Mouse (Mus musculus) hematopoietic stem cell, adult 5-6 weeks (primary cell): ENCODE data around the gene Ecel1. TPM values are rescaled to one million over a fixed set of nuclear protein-coding genes. Genes with fewer than 3 reads are reported as not detected.

Experiments used
- ATAC-seq, 2 experiments: fragments of 125-278 bp in 1 of 2; replicated peaks in 1 of 2; 2 replicates each; pipeline ENCODE4 v1.8.0; 2016 to 2017; ENCODE audit warnings: inconsistent platforms in 2 of 2, mild to moderate bottlenecking in 2 of 2, moderate number of reproducible peaks in 2 of 2, low read depth in 1 of 2, moderate TSS enrichment in 1 of 2; ENCODE audit not compliant: low FRiP score in 2 of 2, poor library complexity in 2 of 2, severe bottlenecking in 2 of 2, insufficient read depth in 1 of 2, low TSS enrichment in 1 of 2
- total RNA-seq: library from RNA; stranded (forward); fragments of 172-1452, 232-1000 nt; gene quantifications from 2 replicates; pipeline ENCODE4 v1.2.3, GENCODE M21; 2017

The Ecel1 gene
- total RNA-seq, 1 experiment from 2014 or later: not detected

DNA sequence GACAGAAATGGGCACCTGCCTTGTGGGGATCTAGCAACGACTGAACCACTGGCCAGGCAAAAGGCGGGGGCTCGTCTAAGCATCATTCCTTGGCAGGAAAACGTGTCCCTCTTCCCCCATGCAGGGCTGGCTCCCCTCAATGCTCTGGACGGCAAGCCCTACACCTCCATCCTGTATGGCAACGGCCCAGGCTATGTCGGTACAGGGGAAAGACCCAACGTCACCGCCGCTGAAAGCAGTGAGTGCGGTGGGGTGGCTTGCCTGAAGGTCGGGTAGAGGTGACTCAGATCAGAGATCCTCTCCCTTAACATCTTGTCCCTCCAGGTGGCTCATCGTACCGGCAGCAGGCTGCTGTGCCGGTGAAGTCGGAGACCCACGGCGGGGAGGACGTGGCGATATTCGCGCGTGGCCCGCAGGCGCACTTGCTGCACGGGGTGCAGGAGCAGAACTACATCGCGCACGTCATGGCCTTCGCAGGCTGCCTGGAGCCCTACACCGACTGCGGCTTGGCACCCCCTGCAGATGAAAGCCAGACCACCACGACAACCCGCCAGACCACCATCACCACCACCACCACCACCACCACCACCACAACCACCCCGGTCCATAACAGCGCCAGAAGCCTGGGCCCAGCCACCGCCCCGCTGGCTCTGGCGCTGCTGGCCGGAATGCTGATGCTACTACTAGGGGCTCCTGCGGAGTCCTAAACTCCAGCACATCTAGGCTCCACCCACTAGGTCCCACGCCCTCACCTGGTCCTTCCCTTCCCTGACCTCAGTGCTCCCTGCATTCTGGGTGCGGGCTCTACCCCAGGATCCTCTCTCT lies 28.9 kb downstream of the Ecel1 start:
- peak; percentile 27 to 43; a peak in 2 of 4 replicates for ATAC-seq

- ATAC-seq: no peak
Observed at GRCm38 (mm10) chr1:87124673-87125072, 31.6 kb downstream of the Ecel1 start, which contains the start of gene Akp3. Gene Akp3 (plus strand): TSS chr1:87124973.

GRCm38 (mm10) chr1:87114784-87115183 lies 41.5 kb downstream of the Ecel1 start:
- ATAC-seq: no peak

DNA sequence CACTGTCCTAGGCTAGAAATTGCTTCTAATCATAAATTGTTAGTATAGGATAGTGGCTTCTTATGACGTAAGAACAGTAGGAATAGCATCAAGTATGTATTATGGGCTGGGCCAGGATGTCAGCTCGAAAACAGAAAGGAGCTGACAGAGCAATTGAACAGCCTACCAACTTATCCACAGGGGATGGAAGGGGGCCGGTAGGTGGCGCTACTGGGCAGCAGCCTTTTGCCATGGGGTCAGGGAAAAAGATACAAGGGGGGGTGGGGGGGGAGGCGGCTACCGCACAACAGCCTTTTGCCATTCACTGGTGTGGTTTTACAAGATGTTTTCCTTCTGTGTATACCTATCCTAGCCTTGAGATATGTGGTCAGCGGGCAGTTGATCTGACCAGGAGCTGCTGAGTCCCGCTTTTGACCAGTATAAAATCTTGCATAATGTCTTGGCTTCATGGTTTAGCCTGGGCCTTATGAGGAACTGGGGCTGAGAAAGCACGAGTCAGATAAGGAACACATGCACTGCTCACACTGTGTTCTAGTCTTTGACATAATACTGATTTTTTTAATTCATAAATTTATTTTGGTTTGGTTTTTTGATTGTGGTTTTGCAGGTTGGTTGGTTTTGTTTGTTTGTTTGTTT lies 44.5 kb downstream of the Ecel1 start:
- no peak for ATAC-seq

- no peak for ATAC-seq
Observed at GRCm38 (mm10) chr1:87108564-87108963, 47.8 kb downstream of the Ecel1 start.

DNA sequence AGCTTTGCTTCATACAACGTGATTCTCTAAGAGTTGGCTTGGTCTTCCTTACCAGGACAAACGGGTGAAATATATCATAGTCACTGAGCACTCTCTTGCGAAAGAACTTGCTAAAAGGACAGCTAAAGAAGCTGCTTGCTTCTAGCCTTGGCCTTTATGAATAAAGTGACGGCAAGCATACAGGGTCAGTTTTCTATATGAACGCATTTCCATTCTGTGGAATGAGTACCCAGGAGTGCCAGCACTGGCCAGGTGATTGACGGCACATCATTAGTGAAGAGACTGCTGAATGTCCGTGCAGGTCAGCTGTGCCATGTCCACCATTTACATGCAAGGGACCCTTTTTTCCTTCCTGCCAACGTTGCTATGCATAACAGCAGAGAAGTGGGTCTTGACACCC lies 49.8 kb downstream of the Ecel1 start:
- ATAC-seq: no peak

- ATAC-seq: no peak
Observed at GRCm38 (mm10) chr1:87103936-87104335, 52.4 kb downstream of the Ecel1 start.

GRCm38 (mm10) chr1:87102114-87102513 lies 54.2 kb downstream of the Ecel1 start:
- ATAC-seq: no peak

DNA sequence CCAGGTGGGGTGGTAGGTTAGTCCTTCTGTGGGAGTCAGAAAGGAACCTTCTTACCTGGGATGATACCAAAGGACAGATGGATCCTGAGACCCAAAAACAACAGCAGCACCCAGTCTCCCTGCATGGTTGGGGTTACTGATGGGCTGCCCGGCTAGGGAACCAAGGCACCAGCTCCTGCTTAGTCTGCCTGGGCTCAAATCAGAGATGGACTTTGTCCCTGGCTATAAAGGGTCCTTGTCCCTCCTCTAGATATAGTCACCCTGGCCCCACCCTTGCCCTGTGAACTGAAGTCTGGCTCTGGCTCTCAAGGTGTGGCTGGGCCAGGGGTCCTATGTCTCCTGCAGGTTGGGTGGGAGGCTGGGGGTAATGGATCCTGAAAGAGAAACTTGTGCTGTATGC lies 54.9 kb downstream of the Ecel1 start, which contains the start of gene Alpi:
Gene Alpi (minus strand): TSS at position 196 of the 400 bp plus-strand sequence.
- ATAC-seq: no peak

- ATAC-seq: peak; percentile 71 to 73
Observed at GRCm38 (mm10) chr1:87098358-87098975, 57.9 kb downstream of the Ecel1 start.

Other genes with a start within 250 kb of the Ecel1 start
- gene Alppl2, start 66.6 kb downstream of the Ecel1 start, total RNA-seq: not detected in 2 replicates
- not detected in 2 replicates for gene Alpi, start 54.9 kb downstream of the Ecel1 start, total RNA-seq
- gene Akp3, start 31.5 kb downstream of the Ecel1 start, total RNA-seq: not detected in 2 replicates
- gene Prss56, start 26.8 kb upstream of the Ecel1 start, total RNA-seq: not detected in 2 replicates
- gene Chrnd, start 34.1 kb upstream of the Ecel1 start, total RNA-seq: not detected in 2 replicates
- gene Chrng, start 48.1 kb upstream of the Ecel1 start, total RNA-seq: not detected in 2 replicates
- gene Eif4e2, start 57.4 kb upstream of the Ecel1 start, total RNA-seq: 123 and 155 TPM in 2 replicates
- not detected in 2 replicates for gene Efhd1, start 107.8 kb upstream of the Ecel1 start, total RNA-seq
- 109 and 147 TPM in 2 replicates for gene Gigyf2, start 170.5 kb upstream of the Ecel1 start, total RNA-seq
- not detected in 2 replicates for gene Kcnj13, start 238.2 kb upstream of the Ecel1 start, total RNA-seq